Comparison of ENCODE assay signal across 11 mouse cellular contexts in genomic region chr9:40780892-40781725, GRCm38 (mm10). TPM values are rescaled to one million over a fixed set of nuclear protein-coding genes. Genes with fewer than 3 reads are reported as not detected.
A peak's percentile ranks its signal among the peaks of the same experiment; 100 is the strongest.
DNase-seq lines count a peak whose midpoint lies in the region; ATAC-seq and TF ChIP-seq lines count a peak whose summit lies in the region.
"Had no signal": no experiment of that assay in that cellular context is flagged by ENCODE, and none has a peak within 500 bp of the region (broad histone marks: within the 10 kb centered on the region; RNA-seq: fewer than 3 reads in every experiment).

No protein-coding gene starts in this region.

- peak overlapping the region; percentile 48 for H3K27ac ChIP-seq in hindbrain, embryonic 13.5 days
- H3K27ac ChIP-seq in hindbrain, embryonic 11.5 days (ENCODE audit: low read depth, low read length) = no peak overlapping the region
- peak overlapping the region; percentile 36; the same call in 1 of the 2 replicates for H3K27ac ChIP-seq in embryonic facial prominence, embryonic 15.5 days (replicated peaks)
- peak overlapping the region; percentile 58 for H3K27ac ChIP-seq in limb, embryonic 15.5 days
- no peak overlapping the region for H3K27ac ChIP-seq in forebrain, embryonic 14.5 days (ENCODE audit: low read depth, low read length)
- H3K27ac ChIP-seq: hindbrain, embryonic 15.5 days had no signal

- no peaks in the 10 kb centered on the region for H3K27me3 ChIP-seq in hindbrain, embryonic 13.5 days
- H3K27me3 ChIP-seq in hindbrain, embryonic 11.5 days (ENCODE audit: control insufficient read depth, insufficient read depth, low read length) = no peaks in the 10 kb centered on the region
- H3K27me3 ChIP-seq in E14TG2a.4 (ENCODE audit: insufficient read depth, low read length) = no peaks in the 10 kb centered on the region
- no peaks in the 10 kb centered on the region for H3K27me3 ChIP-seq in embryonic facial prominence, embryonic 15.5 days
- no peaks in the 10 kb centered on the region for H3K27me3 ChIP-seq in limb, embryonic 15.5 days
- H3K27me3 ChIP-seq in forebrain, embryonic 14.5 days (replicated peaks; ENCODE audit: control insufficient read depth, insufficient read depth, low read length) = no peaks in the 10 kb centered on the region
- H3K27me3 ChIP-seq: hindbrain, embryonic 15.5 days had no signal

- TF ChIP-seq CTCF in E14TG2a.4 (conservative IDR thresholded peaks at IDR 0.05; ENCODE audit: low read length) = no peak

- DNase-seq in hindbrain, embryonic 11.5 days (ENCODE audit: low spot score) = no peak
- no peak for DNase-seq in urinary bladder, adult 2 months (ENCODE audit: low spot score)
- DNase-seq in thymus, postnatal 25 days = no peak
- DNase-seq in forebrain, embryonic 14.5 days (ENCODE audit: low spot score) = no peak
- DNase-seq: adrenal gland, postnatal 10 days; right cerebral cortex, postnatal 25 days had no signal

- no peak for ATAC-seq in hindbrain, embryonic 13.5 days (ENCODE audit: low FRiP score)
- no peak for ATAC-seq in hindbrain, embryonic 11.5 days (ENCODE audit: low FRiP score)
- no peak for ATAC-seq in embryonic facial prominence, embryonic 15.5 days (ENCODE audit: insufficient number of reproducible peaks, low FRiP score, low TSS enrichment, low read depth)
- ATAC-seq in limb, embryonic 15.5 days (ENCODE audit: insufficient number of reproducible peaks, low FRiP score, low TSS enrichment, low read depth) = no peak
- no peak for ATAC-seq in forebrain, embryonic 14.5 days

- peaks cover 13% of the 10 kb centered on the region for H3K36me3 ChIP-seq in hindbrain, embryonic 13.5 days
- no peaks in the 10 kb centered on the region for H3K36me3 ChIP-seq in hindbrain, embryonic 11.5 days (ENCODE audit: control insufficient read depth, insufficient read depth, low read length)
- H3K36me3 ChIP-seq in E14TG2a.4 (ENCODE audit: insufficient read depth, low read length) = no peaks in the 10 kb centered on the region; the same call in 1 of the 2 replicates
- H3K36me3 ChIP-seq in embryonic facial prominence, embryonic 15.5 days = peaks cover 12% of the 10 kb centered on the region
- peaks cover 13% of the 10 kb centered on the region for H3K36me3 ChIP-seq in limb, embryonic 15.5 days
- peaks cover 14% of the 10 kb centered on the region for H3K36me3 ChIP-seq in forebrain, embryonic 14.5 days (ENCODE audit: control insufficient read depth, insufficient read depth, low read length)

- peaks cover 27% of the 10 kb centered on the region for H3K4me1 ChIP-seq in hindbrain, embryonic 13.5 days (replicated peaks)
- peaks cover 2% of the 10 kb centered on the region; the same call in 1 of the 2 replicates for H3K4me1 ChIP-seq in hindbrain, embryonic 11.5 days (replicated peaks; ENCODE audit: control insufficient read depth, insufficient read depth, low read length)
- H3K4me1 ChIP-seq in E14TG2a.4 (replicated peaks; ENCODE audit: low read depth, low read length) = peaks cover 73% of the 10 kb centered on the region
- peaks cover 25% of the 10 kb centered on the region for H3K4me1 ChIP-seq in embryonic facial prominence, embryonic 15.5 days
- H3K4me1 ChIP-seq in limb, embryonic 15.5 days = peaks cover 11% of the 10 kb centered on the region
- peaks cover 10% of the 10 kb centered on the region; the same call in 1 of the 2 replicates for H3K4me1 ChIP-seq in forebrain, embryonic 14.5 days (ENCODE audit: control insufficient read depth, insufficient read depth, low read length)

- no peaks in the 10 kb centered on the region for H3K9me3 ChIP-seq in hindbrain, embryonic 13.5 days
- H3K9me3 ChIP-seq in hindbrain, embryonic 11.5 days (ENCODE audit: control insufficient read depth, low read length) = no peaks in the 10 kb centered on the region
- H3K9me3 ChIP-seq in E14TG2a.4 (ENCODE audit: low read length) = peaks cover under 1% of the 10 kb centered on the region; the same call in 1 of the 2 replicates
- no peaks in the 10 kb centered on the region for H3K9me3 ChIP-seq in embryonic facial prominence, embryonic 15.5 days (replicated peaks)
- H3K9me3 ChIP-seq in limb, embryonic 15.5 days = no peaks in the 10 kb centered on the region
- no peaks in the 10 kb centered on the region for H3K9me3 ChIP-seq in forebrain, embryonic 14.5 days (replicated peaks; ENCODE audit: control insufficient read depth, low read length)
- H3K9me3 ChIP-seq: hindbrain, embryonic 15.5 days had no signal

- H3K4me2 ChIP-seq in hindbrain, embryonic 13.5 days = no peak overlapping the region
- H3K4me2 ChIP-seq in hindbrain, embryonic 11.5 days (replicated peaks; ENCODE audit: low read depth, low read length) = no peak overlapping the region
- H3K4me2 ChIP-seq in embryonic facial prominence, embryonic 15.5 days (replicated peaks) = no peak overlapping the region
- no peak overlapping the region for H3K4me2 ChIP-seq in limb, embryonic 15.5 days
- H3K4me2 ChIP-seq in forebrain, embryonic 14.5 days (ENCODE audit: low read length) = no peak overlapping the region

- no peak overlapping the region for H3K9ac ChIP-seq in hindbrain, embryonic 13.5 days
- no peak overlapping the region for H3K9ac ChIP-seq in hindbrain, embryonic 11.5 days (ENCODE audit: low read depth, low read length)
- H3K9ac ChIP-seq in embryonic facial prominence, embryonic 15.5 days = no peak overlapping the region
- no peak overlapping the region for H3K9ac ChIP-seq in limb, embryonic 15.5 days
- H3K9ac ChIP-seq in forebrain, embryonic 14.5 days (ENCODE audit: low read length) = no peak overlapping the region
- H3K9ac ChIP-seq: hindbrain, embryonic 15.5 days had no signal

- WGBS in hindbrain, embryonic 13.5 days = 78% methylated on average over 11 of the region's 11 CpGs
- 76% methylated on average over 11 of the region's 11 CpGs for WGBS in hindbrain, embryonic 11.5 days
- WGBS in embryonic facial prominence, embryonic 15.5 days = 70% methylated on average over 11 of the region's 11 CpGs
- 70% methylated on average over 11 of the region's 11 CpGs for WGBS in limb, embryonic 15.5 days
- WGBS in forebrain, embryonic 14.5 days = 80% methylated on average over 11 of the region's 11 CpGs

- no peak overlapping the region for H3K4me3 ChIP-seq in hindbrain, embryonic 13.5 days
- no peak overlapping the region for H3K4me3 ChIP-seq in hindbrain, embryonic 11.5 days (ENCODE audit: low read depth, low read length)
- H3K4me3 ChIP-seq in E14TG2a.4 (replicated peaks; ENCODE audit: low read length) = peak overlapping the region; percentile 74
- no peak overlapping the region for H3K4me3 ChIP-seq in embryonic facial prominence, embryonic 15.5 days (replicated peaks)
- no peak overlapping the region for H3K4me3 ChIP-seq in limb, embryonic 15.5 days
- no peak overlapping the region for H3K4me3 ChIP-seq in forebrain, embryonic 14.5 days (ENCODE audit: low read depth, low read length)
- H3K4me3 ChIP-seq: hindbrain, embryonic 15.5 days had no signal

RNA-seq across cellular contexts. Expression of gene Hspa8, which starts 19.7 kb away (rescaled TPM):
- polyA plus RNA-seq in hindbrain, embryonic 13.5 days (2015; fragmentation: Nextera tagmentation; extraction: Ambion mirVana) = 2,762 and 2,865 TPM in 2 replicates
- polyA plus RNA-seq in hindbrain, embryonic 11.5 days (2014; fragmentation: Nextera tagmentation; extraction: Ambion mirVana) = 3,718 and 3,764 TPM in 2 replicates
- polyA plus RNA-seq in embryonic facial prominence, embryonic 15.5 days (2015; fragmentation: Nextera tagmentation; extraction: Ambion mirVana) = 2,291 and 2,301 TPM in 2 replicates
- polyA plus RNA-seq in limb, embryonic 15.5 days (2015; fragmentation: Nextera tagmentation; extraction: Ambion mirVana) = 2,195 and 2,248 TPM in 2 replicates
- 1,107 and 1,301 TPM in 2 replicates for polyA plus RNA-seq in urinary bladder, adult 2 months (2012; rRNA removed)
- polyA plus RNA-seq in forebrain, embryonic 14.5 days (2014; fragmentation: Nextera tagmentation; extraction: Ambion mirVana) = 3,062 and 3,353 TPM in 2 replicates

Comparison
In these comparisons a context has a peak if more than half of its experiments do, and no peak if none do; other contexts are left out.
1. H3K27ac ChIP-seq: peak in hindbrain, embryonic 13.5 days (single experiment), embryonic facial prominence, embryonic 15.5 days (single experiment) and limb, embryonic 15.5 days (single experiment); none in hindbrain, embryonic 11.5 days (single experiment) and forebrain, embryonic 14.5 days (single experiment).